Mouse (Mus musculus) myocyte (in vitro differentiated cells): ENCODE measurements around the gene Olfr1511. TPM values are rescaled to one million over a fixed set of nuclear protein-coding genes. Genes with fewer than 3 reads are reported as not detected.

Source experiments
- H3K27me3 ChIP-seq: one replicate; pipeline ENCODE4 v1.6.1; 2011; ENCODE audit not compliant: control insufficient read depth, insufficient read depth, insufficient read length
- H3K36me3 ChIP-seq: one replicate; pipeline ENCODE4 v1.6.1; 2011; ENCODE audit not compliant: control insufficient read depth, insufficient read depth
- H3K4me2 ChIP-seq: one replicate; pipeline ENCODE4 v1.6.1; 2011; ENCODE audit warnings: low read depth, control low read depth
- H3K4me3 ChIP-seq: one replicate; pipeline ENCODE4 v1.5.1; 2011; ENCODE audit warnings: mild to moderate bottlenecking, control low read depth, moderate library complexity
- H3K79me2 ChIP-seq: one replicate; pipeline ENCODE4 v1.6.1; 2011; ENCODE audit not compliant: control insufficient read depth, insufficient read depth
- H3ac ChIP-seq: one replicate; pipeline ENCODE4 v1.6.1; 2011; ENCODE audit not compliant: control insufficient read depth, insufficient read length
- CEBPB ChIP-seq: IDR thresholded peaks from 2 replicates; pipeline ENCODE4 v1.6.1; 2011; ENCODE audit warnings: mild to moderate bottlenecking, moderate library complexity; ENCODE audit not compliant: poor library complexity, insufficient read depth, severe bottlenecking
- E2F4 ChIP-seq: IDR thresholded peaks from one replicate; pipeline ENCODE4 v1.6.1; 2011; ENCODE audit warnings: mild to moderate bottlenecking, control low read depth, moderate library complexity; ENCODE audit not compliant: insufficient read depth
- MAX ChIP-seq: IDR thresholded peaks from one replicate; pipeline ENCODE4 v1.6.1; 2011; ENCODE audit warnings: low read depth, mild to moderate bottlenecking, control low read depth
- MYOD1 ChIP-seq, 3 experiments: IDR thresholded peaks; one replicate each; pipeline ENCODE4 v1.6.1; 2011; ENCODE audit warnings: control low read depth in 2 of 3, low read depth in 2 of 3, mild to moderate bottlenecking in 2 of 3, moderate library complexity in 1 of 3; ENCODE audit not compliant: insufficient read length in 2 of 3, control insufficient read depth in 1 of 3
- MYOG ChIP-seq, 3 experiments: IDR thresholded peaks; one replicate each; pipeline ENCODE4 v1.6.1; 2011; ENCODE audit warnings: control low read depth in 2 of 3, low read depth in 2 of 3, mild to moderate bottlenecking in 2 of 3; ENCODE audit not compliant: insufficient read length in 2 of 3, control insufficient read depth in 1 of 3, insufficient read depth in 1 of 3
- POLR2A ChIP-seq: IDR thresholded peaks from one replicate; pipeline ENCODE4 v1.6.1; 2011; ENCODE audit warnings: low read depth, mild to moderate bottlenecking, control low read depth, moderate library complexity; ENCODE audit not compliant: insufficient read length
- POLR2AphosphoS2 ChIP-seq: IDR thresholded peaks from one replicate; pipeline ENCODE4 v1.6.1; 2011; ENCODE audit warnings: low read depth, control low read depth; ENCODE audit not compliant: insufficient read length
- REST ChIP-seq: IDR thresholded peaks from one replicate; pipeline ENCODE4 v1.6.1; 2011; ENCODE audit warnings: mild to moderate bottlenecking, control low read depth, moderate library complexity; ENCODE audit not compliant: insufficient read depth, insufficient read length
- SRF ChIP-seq: IDR thresholded peaks from one replicate; pipeline ENCODE4 v1.6.1; 2011; ENCODE audit warnings: low read depth; ENCODE audit not compliant: control insufficient read depth, insufficient read length
- TCF12 ChIP-seq: IDR thresholded peaks from one replicate; pipeline ENCODE4 v1.6.1; 2011; ENCODE audit warnings: mild to moderate bottlenecking, control low read depth; ENCODE audit not compliant: poor library complexity, insufficient read depth, severe bottlenecking
- TCF3 ChIP-seq: IDR thresholded peaks from one replicate; pipeline ENCODE4 v1.6.1; 2011; ENCODE audit warnings: low read depth, control low read depth; ENCODE audit not compliant: insufficient read length
- USF1 ChIP-seq: IDR thresholded peaks from one replicate; pipeline ENCODE4 v1.6.1; 2011; ENCODE audit warnings: low read depth, mild to moderate bottlenecking, control low read depth, moderate library complexity
- polyA plus RNA-seq: library from polyadenylated mRNA; unstranded; fragments of >200 nt; fragmentation: generic; extraction: Trizol; gene quantifications from one replicate; pipeline ENCODE4 v1.2.1, GENCODE M21; 2012; ENCODE audit warnings: missing spikeins

The Olfr1511 gene
- polyA plus RNA-seq, 1 experiment: not detected

- no peaks in the 10 kb centered on the region for H3K36me3 ChIP-seq
- no peaks in the 10 kb centered on the region for H3K79me2 ChIP-seq
- no peaks in the 10 kb centered on the region for H3K27me3 ChIP-seq
- H3K4me3 ChIP-seq: no peak within 1 kb of the TSS
- no peak within 1 kb of the TSS for H3ac ChIP-seq
- TF ChIP-seq POLR2A: no peak
- no peak within 1 kb of the TSS for H3K4me2 ChIP-seq
Measured at GRCm38 (mm10) chr14:52379068-52379467, 18.1 kb downstream of the Olfr1511 start, which contains the start of gene Olfr1512. Olfr1512 (minus strand) TSS chr14:52379168.

GRCm38 (mm10) chr14:52368741-52369140 is 28.4 kb downstream of the Olfr1511 start:
- H3K79me2 ChIP-seq: no peaks in the 10 kb centered on the region
- H3K27me3 ChIP-seq: no peaks in the 10 kb centered on the region
- H3K36me3 ChIP-seq: no peaks in the 10 kb centered on the region
- no peak overlapping the region for H3K4me3 ChIP-seq
- TF ChIP-seq POLR2AphosphoS2: no peak
- no peak for TF ChIP-seq MYOD1 (IDR thresholded peaks at IDR 0.05; ENCODE audit: control insufficient read depth in 1 of 3, insufficient read length in 2 of 3, low read depth in 2 of 3)
- no peak for TF ChIP-seq USF1
- no peak for TF ChIP-seq CEBPB
- no peak for TF ChIP-seq REST
- no peak for TF ChIP-seq SRF
- TF ChIP-seq TCF3: no peak
- no peak for TF ChIP-seq TCF12
- no peak for TF ChIP-seq E2F4
- no peak for TF ChIP-seq POLR2A
- TF ChIP-seq MYOG (IDR thresholded peaks at IDR 0.05; ENCODE audit: control insufficient read depth in 1 of 3, insufficient read depth in 1 of 3, insufficient read length in 2 of 3, low read depth in 2 of 3): no peak
- no peak for TF ChIP-seq MAX
- H3K4me2 ChIP-seq: no peak overlapping the region
- H3ac ChIP-seq: no peak overlapping the region

GRCm38 (mm10) chr14:52356308-52356707 is 40.9 kb downstream of the Olfr1511 start, which contains the start of gene Olfr1513:
Olfr1513 (minus strand) TSS chr14:52356408.
- Histone ChIP-seq H3K4me2 (no peak within 1 kb of the TSS), H3K36me3 (no peaks in the 10 kb centered on the region)

More at GRCm38 (mm10) chr14:52356308-52356707, 40.9 kb downstream of the Olfr1511 start, which contains the start of gene Olfr1513:
- Histone ChIP-seq H3K4me3 (no peak within 1 kb of the TSS), H3K79me2 (no peaks in the 10 kb centered on the region), H3ac (no peak within 1 kb of the TSS), H3K27me3 (no peaks in the 10 kb centered on the region)
- no peak for TF ChIP-seq REST
- no peak for TF ChIP-seq POLR2A
- no peak for TF ChIP-seq MYOD1 (IDR thresholded peaks at IDR 0.05; ENCODE audit: control insufficient read depth in 1 of 3, insufficient read length in 2 of 3, low read depth in 2 of 3)
- TF ChIP-seq SRF: no peak
- TF ChIP-seq TCF3: no peak
- TF ChIP-seq E2F4: no peak
- TF ChIP-seq MAX: no peak
- no peak for TF ChIP-seq CEBPB
- TF ChIP-seq USF1: no peak
- no peak for TF ChIP-seq POLR2AphosphoS2
- TF ChIP-seq TCF12: no peak
- no peak for TF ChIP-seq MYOG (IDR thresholded peaks at IDR 0.05; ENCODE audit: control insufficient read depth in 1 of 3, insufficient read depth in 1 of 3, insufficient read length in 2 of 3, low read depth in 2 of 3)

Other genes starting within 250 kb of the Olfr1511 start
- 11.7 TPM for gene Supt16, start 200.0 kb downstream of the Olfr1511 start, polyA plus RNA-seq
- gene Chd8, start 139.6 kb downstream of the Olfr1511 start, polyA plus RNA-seq: 19.6 TPM
- gene Tox4, start 118.2 kb downstream of the Olfr1511 start, polyA plus RNA-seq: 26.8 TPM
- gene Rab2b, start 117.8 kb downstream of the Olfr1511 start, polyA plus RNA-seq: 4.9 TPM
- 30.5 TPM for gene Mettl3, start 92.3 kb downstream of the Olfr1511 start, polyA plus RNA-seq
- gene Sall2, start 68.6 kb downstream of the Olfr1511 start, polyA plus RNA-seq: 3.5 TPM
- not detected for gene Olfr1513, start 41.0 kb downstream of the Olfr1511 start, polyA plus RNA-seq
- gene Olfr1512, start 18.2 kb downstream of the Olfr1511 start, polyA plus RNA-seq: not detected
- not detected for gene Olfr1510, start 17.0 kb upstream of the Olfr1511 start, polyA plus RNA-seq
- not detected for gene Olfr1509, start 45.6 kb upstream of the Olfr1511 start, polyA plus RNA-seq
- gene Olfr1508, start 70.1 kb upstream of the Olfr1511 start, polyA plus RNA-seq: not detected
- gene Olfr1507, start 98.4 kb upstream of the Olfr1511 start, polyA plus RNA-seq: not detected